Mouse (Mus musculus) embryonic facial prominence, embryonic 11.5 days (tissue): ENCODE measurements at regions not wholly inside any gene's neighbourhood (a gene's known extent, or its start where the extent isn't known, plus 50 kb on each side); places are given as distances from the start of the nearest gene placed in this dataset.

Experiments
- ATAC-seq: fragments of 200-750 bp; cut with Nextera tagmentation; replicated peaks from 2 replicates; pipeline ENCODE4 v1.8.0; 2017; ENCODE audit warnings: low read depth; ENCODE audit not compliant: insufficient number of reproducible peaks, low FRiP score, low TSS enrichment
- DNase-seq: peaks from one replicate; pipeline ENCODE4 v3.0.0-alpha.2; 2015; ENCODE audit warnings: low spot score
- H3K27ac ChIP-seq: fragments of 300-500 bp; sonication (generic); replicated peaks from 2 replicates; pipeline ENCODE4 v1.5.1; 2014; ENCODE audit warnings: mild to moderate bottlenecking, low read depth, low read length, control low read depth
- H3K27me3 ChIP-seq: fragments of 300-500 bp; sonication (generic); 2 replicates; pipeline ENCODE4 v1.6.1; 2014; ENCODE audit warnings: mild to moderate bottlenecking, low read length, moderate library complexity, mixed read lengths; ENCODE audit not compliant: control insufficient read depth, insufficient read depth
- H3K36me3 ChIP-seq: fragments of 300-500 bp; sonication (generic); replicated peaks from 2 replicates; pipeline ENCODE4 v1.6.1; 2014; ENCODE audit warnings: low read depth, mild to moderate bottlenecking, low read length, moderate library complexity, mixed read lengths; ENCODE audit not compliant: control insufficient read depth, insufficient read depth
- H3K4me1 ChIP-seq: fragments of 300-500 bp; sonication (generic); 2 replicates; pipeline ENCODE4 v1.6.1; 2014; ENCODE audit warnings: low read length, mixed read lengths; ENCODE audit not compliant: control insufficient read depth, insufficient read depth
- H3K4me2 ChIP-seq: fragments of 300-500 bp; sonication (generic); 2 replicates; pipeline ENCODE4 v1.6.1; 2014; ENCODE audit warnings: low read depth, mild to moderate bottlenecking, control low read depth, low read length, moderate library complexity
- H3K4me3 ChIP-seq: fragments of 300-500 bp; sonication (generic); 2 replicates; pipeline ENCODE4 v1.5.1; 2014; ENCODE audit warnings: low read depth, low read length, control low read depth
- H3K9ac ChIP-seq: fragments of 300-500 bp; sonication (generic); replicated peaks from 2 replicates; pipeline ENCODE4 v1.6.1; 2014; ENCODE audit warnings: mild to moderate bottlenecking, control low read depth, low read length
- H3K9me3 ChIP-seq: fragments of 300-500 bp; sonication (generic); replicated peaks from 2 replicates; pipeline ENCODE4 v1.6.1; 2016; ENCODE audit warnings: mild to moderate bottlenecking, low read length, inconsistent platforms, mixed read lengths; ENCODE audit not compliant: control insufficient read depth
- WGBS: fragments of 180-500 bp; shearing (Covaris S2); extraction: QIAGEN DNeasy Blood & Tissue Kit; methylation state at CpG from one replicate; pipeline ENCODE4 v1.1.7; 2014; 5-methylcytosine and 5-hydroxymethylcytosine counted together

DNA sequence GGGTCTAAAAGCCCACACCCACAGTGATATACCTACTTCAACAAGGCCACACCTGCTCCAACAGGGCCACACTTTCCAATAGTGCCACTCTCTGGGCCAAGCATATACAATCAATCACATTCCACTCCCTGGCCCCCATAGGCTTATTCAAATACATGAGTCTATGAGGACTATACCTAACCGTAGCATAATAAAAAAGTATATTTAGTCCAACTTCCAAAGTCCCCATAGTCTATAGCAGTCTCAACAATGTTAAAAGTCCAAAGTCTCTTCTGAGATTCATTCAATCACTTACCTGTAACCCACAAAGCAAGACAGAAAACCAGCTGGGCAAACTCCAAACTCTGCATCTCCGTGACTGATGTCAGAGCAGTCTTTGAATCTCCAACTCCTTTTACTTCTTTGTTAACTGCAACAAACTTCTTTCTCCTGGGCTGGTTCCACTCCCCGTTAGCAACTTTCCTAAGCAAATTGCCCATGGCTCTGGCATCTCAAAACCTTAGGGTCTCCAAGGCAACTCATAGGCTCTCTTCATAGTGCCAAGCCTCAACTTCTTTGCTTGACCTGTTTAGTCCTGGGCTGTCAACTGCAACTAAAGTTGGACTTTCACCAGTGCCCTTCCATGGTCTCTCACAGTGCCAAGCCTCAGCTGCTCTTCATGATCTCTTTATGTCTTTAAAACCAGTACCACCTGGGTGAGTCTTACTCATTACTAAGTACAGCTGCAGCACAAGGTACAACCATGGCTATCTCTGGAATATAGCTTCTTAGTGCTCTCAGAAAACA lies 168.6 kb upstream of the Bmp2 start:
- no peak overlapping the region for H3K4me2 ChIP-seq
- ATAC-seq (no peak), DNase-seq (no peak)
- H3K27ac ChIP-seq = no peak overlapping the region
- H3K36me3 ChIP-seq = no peaks in the 10 kb centered on the region
- no peaks in the 10 kb centered on the region for H3K9me3 ChIP-seq
- WGBS = 89% methylated on average over 3 of the region's 3 CpGs
- no peaks in the 10 kb centered on the region for H3K4me1 ChIP-seq
- H3K9ac ChIP-seq = no peak overlapping the region
- no peaks in the 10 kb centered on the region for H3K27me3 ChIP-seq
- no peak overlapping the region for H3K4me3 ChIP-seq

DNA sequence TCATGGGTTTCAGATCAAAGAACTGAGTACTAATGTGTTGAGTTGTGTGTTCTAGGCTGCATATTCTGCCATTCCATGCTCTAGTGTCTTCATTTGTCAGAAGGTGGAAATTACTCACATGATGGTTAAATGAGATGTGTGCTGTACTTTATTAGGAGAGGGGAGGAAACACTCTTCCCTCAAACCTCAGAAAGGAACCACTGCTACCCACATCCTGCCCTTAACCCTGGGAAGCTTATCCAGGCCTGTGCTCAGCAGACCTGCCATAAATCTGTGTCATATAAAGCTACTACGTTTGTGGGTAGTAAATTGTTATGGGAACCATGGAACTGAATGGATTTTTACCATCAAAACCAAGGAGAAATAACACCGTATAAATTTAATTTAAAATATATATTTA lies 166.7 kb upstream of the Bmp2 start:
- 85% methylated on average over 2 of the region's 2 CpGs for WGBS
- Histone ChIP-seq H3K27ac (no peak overlapping the region), H3K9me3 (no peaks in the 10 kb centered on the region), H3K9ac (no peak overlapping the region), H3K36me3 (no peaks in the 10 kb centered on the region), H3K4me3 (no peak overlapping the region), H3K4me2 (no peak overlapping the region), H3K4me1 (no peaks in the 10 kb centered on the region), H3K27me3 (no peaks in the 10 kb centered on the region)
- DNase-seq = no peak
- ATAC-seq = no peak

DNA sequence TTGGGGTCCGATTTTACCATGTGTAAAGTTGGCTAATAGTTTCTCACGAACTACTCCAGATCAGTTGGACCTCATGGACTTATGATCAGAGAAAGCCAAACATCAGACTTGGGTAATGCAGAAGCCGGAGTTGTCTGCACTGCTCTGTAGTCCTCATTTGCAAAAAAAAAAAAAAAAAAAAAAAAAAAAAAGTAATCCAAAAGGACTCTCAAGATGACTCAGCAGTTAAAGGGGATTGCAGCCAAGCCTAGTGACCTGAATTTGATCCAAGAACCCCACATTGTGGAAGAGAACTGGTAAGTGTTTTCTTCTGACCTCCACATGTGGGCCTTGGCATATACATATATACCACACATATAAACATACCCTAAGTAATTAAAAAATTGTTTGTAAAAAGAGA lies 164.6 kb upstream of the Bmp2 start:
- Histone ChIP-seq H3K36me3 (no peaks in the 10 kb centered on the region), H3K9me3 (no peaks in the 10 kb centered on the region), H3K4me1 (no peaks in the 10 kb centered on the region), H3K4me3 (no peak overlapping the region), H3K9ac (no peak overlapping the region), H3K4me2 (no peak overlapping the region), H3K27ac (no peak overlapping the region), H3K27me3 (no peaks in the 10 kb centered on the region)
- DNase-seq (no peak), ATAC-seq (no peak)
- 87% methylated on average over 3 of the region's 3 CpGs for WGBS

DNA sequence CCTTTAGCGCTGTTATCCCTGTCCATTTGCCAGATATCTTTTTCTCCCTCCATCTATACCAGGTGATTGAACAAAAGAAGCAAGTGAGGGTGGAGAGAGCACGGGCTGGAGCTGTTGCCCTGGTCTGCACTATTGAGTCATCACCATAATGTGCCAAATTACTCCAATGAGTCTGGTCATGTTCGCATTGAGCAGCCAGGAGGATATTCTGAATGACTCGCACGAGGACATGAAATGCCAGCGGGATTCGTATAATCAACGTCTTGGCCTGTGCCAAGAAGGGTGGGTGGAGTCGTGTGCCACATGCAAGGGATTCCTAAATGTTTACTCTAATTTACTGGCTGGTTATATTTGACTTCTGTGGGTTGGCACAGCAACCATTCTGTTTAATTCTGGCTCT lies 159.7 kb upstream of the Bmp2 start:
- Histone ChIP-seq H3K27ac (no peak overlapping the region), H3K4me3 (no peak overlapping the region), H3K9ac (no peak overlapping the region), H3K27me3 (no peaks in the 10 kb centered on the region), H3K4me2 (no peak overlapping the region), H3K4me1 (no peaks in the 10 kb centered on the region), H3K9me3 (no peaks in the 10 kb centered on the region), H3K36me3 (no peaks in the 10 kb centered on the region)
- WGBS = 89% methylated on average over 9 of the region's 9 CpGs
- DNase-seq (no peak), ATAC-seq (no peak)

DNA sequence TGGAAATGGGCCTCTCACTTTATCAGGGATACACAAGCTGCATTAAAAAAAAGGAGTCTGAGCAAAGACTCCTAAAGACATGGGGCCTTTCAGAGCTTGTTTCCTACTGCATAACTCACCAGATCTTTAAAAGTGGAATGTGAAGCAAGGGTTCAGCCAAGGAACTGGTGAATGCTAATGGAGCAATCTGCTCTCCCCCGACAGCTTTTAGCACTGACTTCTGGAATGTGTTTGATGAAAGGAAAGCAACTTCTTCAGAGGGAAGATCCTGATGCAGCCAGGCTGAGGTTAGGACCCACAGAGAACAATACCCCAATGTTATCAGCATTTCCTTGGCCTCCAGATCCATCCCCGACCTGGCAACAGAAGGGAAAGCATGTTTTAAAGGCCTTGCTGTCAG lies 154.4 kb upstream of the Bmp2 start:
- ATAC-seq = no peak
- 12% methylated on average over 2 of the region's 2 CpGs for WGBS
- no peak for DNase-seq
- Histone ChIP-seq H3K4me1 (no peaks in the 10 kb centered on the region), H3K4me3 (no peak overlapping the region), H3K4me2 (no peak overlapping the region), H3K27me3 (no peaks in the 10 kb centered on the region), H3K9me3 (no peaks in the 10 kb centered on the region), H3K9ac (no peak overlapping the region), H3K27ac (no peak overlapping the region), H3K36me3 (no peaks in the 10 kb centered on the region)

DNA sequence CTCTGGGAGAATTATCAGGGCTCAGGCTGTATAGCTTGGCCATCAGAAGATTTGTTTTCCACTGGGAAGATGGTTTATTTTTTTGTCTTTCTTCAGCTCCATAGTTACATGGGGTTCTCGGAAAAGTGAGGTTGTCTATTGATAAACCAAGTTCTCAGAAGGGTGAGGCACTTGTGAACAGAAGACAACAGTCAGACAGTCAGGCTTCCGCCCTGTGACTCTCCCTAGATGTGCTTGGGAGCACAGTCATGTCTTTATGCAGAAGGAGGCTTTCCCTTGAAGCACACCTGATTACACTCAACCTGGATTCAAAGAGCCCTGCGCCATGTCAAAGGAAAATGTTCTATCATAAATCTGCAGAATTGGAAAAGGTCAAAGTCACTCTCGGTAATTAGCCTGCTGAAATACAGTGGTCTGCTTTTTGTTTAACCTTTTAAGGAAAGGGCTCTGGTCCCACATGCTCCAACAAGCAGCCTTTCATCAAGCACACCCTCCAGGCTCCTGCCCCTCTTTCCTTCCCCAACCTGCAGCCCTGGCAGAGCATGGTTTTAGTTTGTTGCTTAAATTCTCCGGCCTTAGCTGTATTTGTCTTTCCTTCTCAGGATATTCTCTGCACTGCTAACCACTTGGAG lies 152.8 kb upstream of the Bmp2 start:
- Histone ChIP-seq H3K9ac (no peak overlapping the region), H3K4me1 (no peaks in the 10 kb centered on the region), H3K4me3 (no peak overlapping the region), H3K27ac (no peak overlapping the region), H3K4me2 (no peak overlapping the region), H3K36me3 (no peaks in the 10 kb centered on the region), H3K27me3 (no peaks in the 10 kb centered on the region), H3K9me3 (no peaks in the 10 kb centered on the region)
- WGBS = 52% methylated on average over 5 of the region's 5 CpGs
- peak; percentile 18 for DNase-seq
- ATAC-seq = no peak

DNA sequence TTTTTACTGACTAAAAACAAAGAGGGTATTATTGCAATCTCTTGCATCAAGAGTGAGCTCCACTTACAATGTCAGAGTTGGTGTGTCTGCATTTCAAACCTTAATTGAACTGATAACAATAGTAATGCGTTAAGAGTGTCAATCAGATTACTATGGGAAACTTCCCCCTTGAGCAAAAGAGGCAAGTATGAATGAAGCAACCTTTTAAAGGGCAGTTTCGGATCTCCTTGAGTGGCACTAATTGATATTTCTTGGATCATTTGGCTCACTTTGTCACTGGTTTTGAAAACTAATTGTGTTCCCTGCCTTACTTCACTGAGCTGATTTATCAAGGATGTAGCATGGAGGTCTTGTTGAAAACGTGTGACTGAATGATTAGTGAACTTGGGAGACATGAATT lies 151.0 kb upstream of the Bmp2 start:
- WGBS = 38% methylated on average over 3 of the region's 3 CpGs

DNA sequence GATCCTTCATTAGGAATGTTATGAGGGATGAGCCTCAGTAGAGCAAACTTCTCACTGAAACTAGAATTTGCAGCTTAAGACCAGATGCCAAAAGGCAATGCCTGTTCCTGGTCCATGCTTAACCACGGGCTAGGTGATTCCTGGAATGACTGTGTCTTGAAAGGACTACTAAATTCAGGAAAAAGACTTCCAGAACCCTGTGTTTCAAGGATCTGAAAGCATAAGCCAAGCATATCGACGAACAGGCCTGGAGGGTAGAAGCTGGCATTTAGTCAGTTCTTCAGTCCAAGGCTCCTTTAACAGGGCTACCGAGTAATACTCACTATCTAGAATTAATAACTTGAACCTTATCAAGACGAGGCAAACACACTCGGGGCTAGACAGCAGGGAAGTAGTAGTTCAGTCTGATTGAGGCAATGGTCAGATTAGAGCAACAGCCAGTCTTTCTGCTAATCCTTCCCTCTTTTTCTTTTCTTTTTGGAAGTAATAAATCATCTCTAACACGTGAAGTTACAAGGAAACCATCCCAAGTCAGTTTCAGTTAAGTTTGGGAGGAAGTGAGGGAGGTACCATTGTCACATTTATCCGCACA lies 134.9 kb upstream of the Bmp2 start:
- DNase-seq (no peak), ATAC-seq (no peak)
- 85% methylated on average over 8 of the region's 8 CpGs for WGBS
- Histone ChIP-seq H3K9ac (no peak overlapping the region), H3K4me1 (no peaks in the 10 kb centered on the region), H3K9me3 (no peaks in the 10 kb centered on the region), H3K4me3 (no peak overlapping the region), H3K27ac (no peak overlapping the region), H3K27me3 (no peaks in the 10 kb centered on the region), H3K36me3 (no peaks in the 10 kb centered on the region), H3K4me2 (no peak overlapping the region)

More for the DNA sequence above, 151.0 kb upstream of the Bmp2 start:
- Histone ChIP-seq H3K36me3 (no peaks in the 10 kb centered on the region), H3K27ac (no peak overlapping the region), H3K27me3 (no peaks in the 10 kb centered on the region), H3K4me2 (no peak overlapping the region), H3K9me3 (no peaks in the 10 kb centered on the region), H3K9ac (no peak overlapping the region), H3K4me1 (no peaks in the 10 kb centered on the region), H3K4me3 (no peak overlapping the region)
- ATAC-seq = no peak
- peak; percentile 13 for DNase-seq
